Mouse (Mus musculus) gastrocnemius, postnatal 4 days (tissue): Measurements from ENCODE around the gene Prl7d1. TPM values are rescaled to one million over a fixed set of nuclear protein-coding genes. Genes with fewer than 3 reads are reported as not detected.
"Not testable (repeated sequence)": the region's sequence is repeated elsewhere in the genome, so short reads cannot be mapped to it uniquely, and the experiment has no call there.

ENCODE experiments used
- DNase-seq, 2 experiments: peaks; one replicate each; pipeline ENCODE4 v3.0.0; 2021 to 2022; ENCODE audit warnings: low spot score in 2 of 2, mixed read lengths in 2 of 2
- long read RNA-seq, 2 experiments: library from polyadenylated mRNA; stranded (forward); transcript quantifications; one replicate each; pipeline ENCODE4 v2.0.0; 2021
- total RNA-seq, 2 experiments: library from RNA; stranded (reverse); gene quantifications; 2 replicates each; pipeline ENCODE4 v1.2.3; 2021

Prl7d1 gene
- total RNA-seq: not detected
- long read RNA-seq, experiment 1: 0 reads
- long read RNA-seq, experiment 2: 0 reads

GRCm38 (mm10) chr13:27716636-27717035 lies at the start of gene Prl7d1:
Gene Prl7d1 (minus strand): TSS chr13:27716736.
- no peak for DNase-seq

- no peak for DNase-seq
Measured at GRCm38 (mm10) chr13:27734512-27735186, 18.1 kb upstream of the Prl7d1 start.

GRCm38 (mm10) chr13:27730286-27730959 lies 13.9 kb upstream of the Prl7d1 start:
- not testable (repeated sequence) for DNase-seq

GRCm38 (mm10) chr13:27725057-27725456 lies 8.5 kb upstream of the Prl7d1 start:
- not testable (repeated sequence) for DNase-seq

DNA sequence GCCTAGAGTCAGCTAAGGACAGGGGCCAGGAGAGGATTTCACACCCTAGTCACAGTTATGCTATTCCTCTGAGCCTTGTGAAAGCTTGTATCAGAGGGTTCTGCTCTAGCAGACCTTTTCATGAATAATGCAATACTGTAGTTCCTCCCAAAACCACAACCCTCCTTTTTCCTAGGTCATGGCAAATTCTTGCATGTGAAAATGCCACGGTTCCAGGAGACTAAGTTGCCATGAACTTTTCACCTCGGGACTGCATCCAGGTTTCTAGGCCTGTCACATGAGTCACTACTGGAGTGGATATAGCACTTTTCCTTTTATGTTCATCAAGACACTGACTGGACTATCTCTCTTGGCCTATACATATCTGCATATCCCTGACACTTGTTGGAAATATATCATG lies 10.0 kb downstream of the Prl7d1 start:
- DNase-seq: no peak

GRCm38 (mm10) chr13:27667936-27668335 lies 48.6 kb downstream of the Prl7d1 start, which contains the start of gene Prl7a2:
Gene Prl7a2 (minus strand): TSS chr13:27668036.
- no peak for DNase-seq

- no peak for DNase-seq
Measured at GRCm38 (mm10) chr13:27660747-27661146, 55.8 kb downstream of the Prl7d1 start.

Other genes with a start within 250 kb of the Prl7d1 start
- not detected for gene Prl8a8, start 203.5 kb downstream of the Prl7d1 start, total RNA-seq
- not detected for gene Prl8a9, start 152.1 kb downstream of the Prl7d1 start, total RNA-seq
- not detected for gene Prl8a1, start 134.6 kb downstream of the Prl7d1 start, total RNA-seq
- gene Prl7b1, start 106.2 kb downstream of the Prl7d1 start, total RNA-seq: not detected
- gene Prl7a1, start 74.2 kb downstream of the Prl7d1 start, total RNA-seq: not detected
- not detected for gene Prl7a2, start 48.7 kb downstream of the Prl7d1 start, total RNA-seq
- not detected for gene Prl7c1, start 64.1 kb upstream of the Prl7d1 start, total RNA-seq
- gene Prl2a1, start 84.9 kb upstream of the Prl7d1 start, total RNA-seq: not detected
- gene Prl2c1, start 132.6 kb upstream of the Prl7d1 start, total RNA-seq: not detected